Mouse (Mus musculus) cerebellum, adult 8-10 months (tissue): ENCODE results near the gene Gm13539.
A peak's percentile ranks its signal among the peaks of the same experiment; 100 is the strongest.
"Not testable (repeated sequence)": the region's sequence is repeated elsewhere in the genome, so short reads cannot be mapped to it uniquely, and the experiment has no call there.

Experiments used
- DNase-seq: peaks from one replicate; pipeline ENCODE4 v3.0.0; 2022

Gm13539 gene

GRCm38 (mm10) chr2:25781957-25782356 lies at the start of gene Gm13539:
Gene Gm13539, plus strand, starts transcription at chr2:25782257.
- no peak for DNase-seq

GRCm38 (mm10) chr2:25733199-25733930 lies 48.7 kb upstream of the Gm13539 start:
- no peak for DNase-seq

GRCm38 (mm10) chr2:25736709-25737108 lies 45.3 kb upstream of the Gm13539 start, which contains the start of gene Obp2b:
Gene Obp2b, plus strand, starts transcription at chr2:25737009.
- DNase-seq = not testable (repeated sequence)

- no peak for DNase-seq
Measured at GRCm38 (mm10) chr2:25741671-25742070, 40.4 kb upstream of the Gm13539 start.

- DNase-seq = no peak
Measured at GRCm38 (mm10) chr2:25754201-25754600, 27.9 kb upstream of the Gm13539 start.

- DNase-seq = no peak
Measured at GRCm38 (mm10) chr2:25758064-25758625, 23.9 kb upstream of the Gm13539 start.

- no peak for DNase-seq
Measured at GRCm38 (mm10) chr2:25765269-25765668, 16.8 kb upstream of the Gm13539 start, which contains the start of gene Lcn3. Gene Lcn3, plus strand, starts transcription at chr2:25765569.

GRCm38 (mm10) chr2:25767764-25768163 lies 14.3 kb upstream of the Gm13539 start:
- DNase-seq = no peak

GRCm38 (mm10) chr2:25773507-25773906 lies 8.6 kb upstream of the Gm13539 start:
- no peak for DNase-seq

- DNase-seq = no peak
Measured at GRCm38 (mm10) chr2:25774640-25775039, 7.4 kb upstream of the Gm13539 start.

GRCm38 (mm10) chr2:25775991-25776390 lies 6.1 kb upstream of the Gm13539 start:
- DNase-seq = no peak

GRCm38 (mm10) chr2:25776717-25777116 lies 5.3 kb upstream of the Gm13539 start, which contains the start of gene Lcn11:
Gene Lcn11, plus strand, starts transcription at chr2:25777017.
- DNase-seq = no peak

- no peak for DNase-seq
Measured at GRCm38 (mm10) chr2:25779076-25779475, 3.0 kb upstream of the Gm13539 start.

GRCm38 (mm10) chr2:25780921-25781320 lies 1.1 kb upstream of the Gm13539 start:
- peak; percentile 17 for DNase-seq

GRCm38 (mm10) chr2:25785573-25786322 lies 3.7 kb downstream of the Gm13539 start:
- no peak for DNase-seq

GRCm38 (mm10) chr2:25789092-25789491 lies 7.0 kb downstream of the Gm13539 start:
- DNase-seq = no peak

GRCm38 (mm10) chr2:25797635-25798034 lies 15.6 kb downstream of the Gm13539 start:
- DNase-seq = no peak

GRCm38 (mm10) chr2:25798065-25798464 lies 16.0 kb downstream of the Gm13539 start:
- no peak for DNase-seq

GRCm38 (mm10) chr2:25811711-25812110 lies 29.7 kb downstream of the Gm13539 start:
- DNase-seq = no peak

- DNase-seq = no peak
Measured at GRCm38 (mm10) chr2:25813364-25813763, 31.3 kb downstream of the Gm13539 start.

GRCm38 (mm10) chr2:25815748-25816147 lies 33.7 kb downstream of the Gm13539 start, which contains the start of gene Glt6d1:
Gene Glt6d1, minus strand, starts transcription at chr2:25815848.
- not testable (repeated sequence) for DNase-seq

- DNase-seq = no peak
Measured at GRCm38 (mm10) chr2:25822806-25823205, 40.7 kb downstream of the Gm13539 start, which contains the start of gene Lcn9. Gene Lcn9, plus strand, starts transcription at chr2:25823153.

- DNase-seq = no peak
Measured at GRCm38 (mm10) chr2:25824751-25825150, 42.7 kb downstream of the Gm13539 start.
